Mouse (Mus musculus): ENCODE data around the gene Usp20. TPM values are rescaled to one million over a fixed set of nuclear protein-coding genes. Genes with fewer than 3 reads are reported as not detected.

Gene Usp20
- polyA plus RNA-seq, 1 experiment: 9.8 TPM

DNA sequence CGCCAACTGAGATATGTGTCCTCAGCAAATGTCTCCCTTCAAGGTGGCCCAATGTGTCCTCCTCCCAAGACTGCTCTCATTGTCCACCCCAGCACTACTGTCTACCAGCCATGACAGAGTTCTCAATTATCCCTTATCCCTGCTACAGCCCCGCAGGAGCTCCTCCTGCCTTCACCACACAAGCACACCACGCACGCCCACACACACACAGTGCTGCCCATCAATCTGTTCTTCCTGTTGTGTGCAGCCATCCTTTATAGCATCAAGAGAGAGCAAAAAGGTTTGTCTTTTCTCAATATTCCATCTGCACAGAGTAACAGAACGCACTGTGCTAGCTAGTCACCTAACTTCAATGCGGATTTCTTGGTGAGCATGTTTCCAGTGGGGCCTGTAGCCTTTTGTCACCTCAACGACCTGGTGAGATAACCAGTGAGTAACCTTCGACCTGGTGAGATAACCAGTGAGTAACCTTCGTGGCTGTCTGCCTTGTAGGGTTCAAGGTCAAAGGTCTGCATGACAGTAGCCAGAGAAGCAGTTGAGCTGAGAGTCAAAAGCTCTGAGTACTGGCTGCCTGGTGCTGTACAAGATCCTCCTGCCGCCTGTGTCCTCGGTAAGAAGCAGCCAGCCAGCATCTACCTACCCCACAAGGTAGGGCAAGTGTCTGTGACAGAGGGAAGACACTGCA, 19.4 kb upstream of the Usp20 start:
- H3K27ac ChIP-seq (ENCODE audit: insufficient read depth, low read length): no peak overlapping the region
- WGBS: 90% methylated on average over 11 of the region's 11 CpGs
- peaks cover 6% of the 10 kb centered on the region; the same call in 1 of the 2 replicates for H3K4me1 ChIP-seq (ENCODE audit: control insufficient read depth, insufficient read depth, insufficient read length)
- H3K36me3 ChIP-seq (ENCODE audit: control insufficient read depth, insufficient read depth, low read length): peaks cover 42% of the 10 kb centered on the region
- H3K27me3 ChIP-seq (ENCODE audit: control insufficient read depth, insufficient read depth, low read length): no peaks in the 10 kb centered on the region
- TF ChIP-seq POLR2A (IDR thresholded peaks at IDR 0.05; ENCODE audit: low read depth, low read length) (no peak), CTCF (IDR thresholded peaks at IDR 0.05; ENCODE audit: extremely low read depth, insufficient read depth, insufficient read length, insufficient replicate concordance) (no peak)
- no peak overlapping the region for H3K4me3 ChIP-seq (ENCODE audit: extremely low read depth, insufficient read depth, insufficient read length)
- DNase-seq (ENCODE audit: low read depth in 1 of 2, low spot score in 2 of 2): no peak

DNA sequence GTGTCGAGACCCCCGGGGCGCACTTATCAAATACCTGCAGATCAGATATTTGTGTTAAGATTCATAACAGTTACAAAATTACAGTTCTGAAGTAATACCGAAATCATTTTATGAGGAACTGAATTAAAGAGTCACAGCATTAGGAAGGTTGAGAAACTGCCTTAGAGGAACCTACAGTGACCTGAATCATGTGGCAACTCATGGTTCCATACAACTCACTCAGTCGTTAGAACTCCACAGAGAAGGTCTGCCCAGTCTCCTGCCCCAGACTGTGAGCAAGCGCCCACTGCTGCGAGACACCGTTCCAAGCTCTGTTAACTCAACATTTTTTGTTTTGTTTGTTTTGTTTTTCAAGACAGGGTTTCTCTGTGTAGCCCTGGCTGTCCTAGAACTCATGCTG, 16.5 kb upstream of the Usp20 start:
- no peaks in the 10 kb centered on the region for H3K27me3 ChIP-seq (ENCODE audit: control insufficient read depth, insufficient read depth, low read length)
- H3K36me3 ChIP-seq (ENCODE audit: control insufficient read depth, insufficient read depth, low read length): peaks cover 24% of the 10 kb centered on the region
- H3K27ac ChIP-seq (ENCODE audit: insufficient read depth, low read length): no peak overlapping the region
- DNase-seq (ENCODE audit: low read depth in 1 of 2, low spot score in 2 of 2): no peak
- 84% methylated on average over 8 of the region's 8 CpGs for WGBS
- peaks cover 6% of the 10 kb centered on the region; the same call in 1 of the 2 replicates for H3K4me1 ChIP-seq (ENCODE audit: control insufficient read depth, insufficient read depth, insufficient read length)
- H3K4me3 ChIP-seq (ENCODE audit: extremely low read depth, insufficient read depth, insufficient read length): no peak overlapping the region
- TF ChIP-seq POLR2A (IDR thresholded peaks at IDR 0.05; ENCODE audit: low read depth, low read length): no peak
- TF ChIP-seq CTCF (IDR thresholded peaks at IDR 0.05; ENCODE audit: extremely low read depth, insufficient read depth, insufficient read length, insufficient replicate concordance): no peak

DNA sequence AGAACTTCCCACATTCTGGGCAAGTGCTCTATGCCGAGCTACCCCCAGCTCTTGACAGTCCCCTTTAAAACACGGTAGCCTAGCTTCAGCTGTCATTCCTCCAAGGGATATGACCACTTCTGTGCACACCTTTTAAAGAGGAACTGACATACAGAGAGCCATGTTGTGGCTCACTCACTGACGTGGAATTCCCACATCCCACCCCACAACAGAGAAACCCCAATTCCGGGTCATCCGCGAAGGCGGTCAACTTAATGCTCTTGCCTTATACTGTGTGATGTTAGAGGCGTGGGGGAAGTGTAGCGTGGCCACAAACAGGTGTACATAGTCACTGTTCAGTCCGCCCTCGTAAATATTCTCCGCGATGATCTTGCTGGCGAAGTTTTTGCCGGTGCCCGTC, 15.3 kb upstream of the Usp20 start:
- no peaks in the 10 kb centered on the region for H3K27me3 ChIP-seq (ENCODE audit: control insufficient read depth, insufficient read depth, low read length)
- 2% methylated on average over 16 of the region's 16 CpGs for WGBS
- H3K4me3 ChIP-seq (ENCODE audit: extremely low read depth, insufficient read depth, insufficient read length): peak overlapping the region; percentile 71
- DNase-seq (ENCODE audit: low read depth in 1 of 2, low spot score in 2 of 2): no peak
- H3K36me3 ChIP-seq (ENCODE audit: control insufficient read depth, insufficient read depth, low read length): peaks cover 18% of the 10 kb centered on the region
- no peak for TF ChIP-seq POLR2A (IDR thresholded peaks at IDR 0.05; ENCODE audit: low read depth, low read length)
- H3K27ac ChIP-seq (ENCODE audit: insufficient read depth, low read length): peak overlapping the region; percentile 65; the same call in 1 of the 2 replicates
- peaks cover 6% of the 10 kb centered on the region; the same call in 1 of the 2 replicates for H3K4me1 ChIP-seq (ENCODE audit: control insufficient read depth, insufficient read depth, insufficient read length)

DNA sequence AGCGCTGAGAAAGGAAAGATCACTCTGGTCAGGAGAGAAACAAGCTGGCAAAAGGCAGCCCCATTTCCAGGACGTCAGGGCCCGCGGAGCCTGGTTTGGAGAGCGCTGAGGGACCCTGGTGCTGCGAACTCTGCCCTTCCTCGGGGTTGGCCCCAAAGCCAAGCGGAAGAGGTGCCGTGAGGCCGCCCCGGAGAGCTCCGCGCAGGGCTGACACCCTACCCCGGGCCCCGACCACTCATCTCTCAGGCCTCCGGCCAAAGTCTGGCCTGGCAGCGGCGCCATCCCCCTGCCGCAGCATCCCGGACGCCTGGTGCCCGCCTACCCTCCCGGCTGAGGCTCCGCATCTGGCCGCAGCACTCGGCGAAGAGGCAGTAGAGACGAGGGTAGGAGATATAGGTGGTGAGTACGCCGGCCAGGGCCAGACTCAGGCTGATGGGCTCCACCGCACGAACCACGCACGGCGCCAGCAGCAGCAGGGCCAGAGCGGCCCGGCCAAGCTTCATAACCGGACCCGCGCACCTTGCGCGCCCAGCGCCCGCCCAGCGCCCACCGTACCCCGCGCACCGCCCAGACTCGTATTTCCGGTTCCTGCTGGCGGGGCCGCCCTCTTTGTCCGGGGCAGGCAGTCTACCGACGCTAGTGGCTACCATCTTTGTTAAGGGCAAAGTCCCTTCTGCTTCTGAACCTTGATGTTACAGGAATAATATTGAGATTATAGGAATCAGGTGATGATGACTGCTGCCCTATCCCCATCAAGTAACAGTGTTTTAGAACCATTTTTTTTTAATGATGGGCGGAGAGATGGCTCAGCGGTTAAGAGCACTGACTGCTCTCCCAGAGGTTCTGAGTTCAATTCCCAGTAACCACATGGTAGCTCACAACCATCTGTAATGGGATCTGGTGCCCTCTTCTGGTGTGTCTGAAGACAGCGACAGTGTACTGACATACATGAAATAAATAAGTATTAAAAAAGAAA, 14.4 kb upstream of the Usp20 start, which contains the start of gene Tor1a:
TSS of gene Tor1a (minus strand) at position 582 of the 976 bp plus-strand sequence.
- Histone ChIP-seq H3K4me3 (ENCODE audit: extremely low read depth, insufficient read depth, insufficient read length) (peak within 1 kb of the TSS; percentile 71), H3K27ac (ENCODE audit: insufficient read depth, low read length) (peak within 1 kb of the TSS; percentile 65), H3K36me3 (ENCODE audit: control insufficient read depth, insufficient read depth, low read length) (peaks cover 15% of the 10 kb centered on the region), H3K4me1 (ENCODE audit: control insufficient read depth, insufficient read depth, insufficient read length) (peaks cover 6% of the 10 kb centered on the region; the same call in 1 of the 2 replicates), H3K27me3 (ENCODE audit: control insufficient read depth, insufficient read depth, low read length) (no peaks in the 10 kb centered on the region)
- TF ChIP-seq POLR2A (IDR thresholded peaks at IDR 0.05; ENCODE audit: low read depth, low read length) (peak; percentile 45), CTCF (IDR thresholded peaks at IDR 0.05; ENCODE audit: extremely low read depth, insufficient read depth, insufficient read length, insufficient replicate concordance) (no peak)
- peak; percentile 60 to 84 for DNase-seq (ENCODE audit: low read depth in 1 of 2, low spot score in 2 of 2)
- 3% methylated on average over 59 of the region's 59 CpGs for WGBS

DNA sequence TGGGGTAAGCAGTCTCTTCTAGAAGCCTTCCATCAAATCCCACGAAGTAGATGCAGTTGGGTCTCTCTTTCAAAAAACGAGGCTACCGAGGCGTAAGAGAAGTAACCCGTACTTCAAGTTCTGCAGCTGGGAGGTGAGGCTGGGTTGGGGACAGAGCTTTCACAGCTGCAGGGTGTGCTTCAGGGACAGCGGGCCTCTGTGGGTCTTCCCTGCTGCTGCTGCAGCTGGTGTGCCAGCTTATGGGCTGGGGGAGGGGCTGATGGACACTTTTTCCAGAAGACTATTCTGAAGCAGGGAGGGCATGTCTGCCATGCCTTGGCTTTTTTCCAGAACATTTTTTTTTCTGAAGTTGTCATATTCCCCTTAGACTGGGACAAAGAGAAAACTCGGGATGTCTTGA, 945 bp downstream of the Usp20 start:
- TF ChIP-seq POLR2A (IDR thresholded peaks at IDR 0.05; ENCODE audit: low read depth, low read length): no peak
- TF ChIP-seq CTCF (IDR thresholded peaks at IDR 0.05; ENCODE audit: extremely low read depth, insufficient read depth, insufficient read length, insufficient replicate concordance): no peak
- Histone ChIP-seq H3K36me3 (ENCODE audit: control insufficient read depth, insufficient read depth, low read length) (peaks cover 8% of the 10 kb centered on the region), H3K27me3 (ENCODE audit: control insufficient read depth, insufficient read depth, low read length) (no peaks in the 10 kb centered on the region), H3K4me3 (ENCODE audit: extremely low read depth, insufficient read depth, insufficient read length) (no peak overlapping the region), H3K27ac (ENCODE audit: insufficient read depth, low read length) (no peak overlapping the region), H3K4me1 (ENCODE audit: control insufficient read depth, insufficient read depth, insufficient read length) (no peaks in the 10 kb centered on the region)
- 46% methylated on average over 7 of the region's 7 CpGs for WGBS
- no peak for DNase-seq (ENCODE audit: low read depth in 1 of 2, low spot score in 2 of 2)

DNA sequence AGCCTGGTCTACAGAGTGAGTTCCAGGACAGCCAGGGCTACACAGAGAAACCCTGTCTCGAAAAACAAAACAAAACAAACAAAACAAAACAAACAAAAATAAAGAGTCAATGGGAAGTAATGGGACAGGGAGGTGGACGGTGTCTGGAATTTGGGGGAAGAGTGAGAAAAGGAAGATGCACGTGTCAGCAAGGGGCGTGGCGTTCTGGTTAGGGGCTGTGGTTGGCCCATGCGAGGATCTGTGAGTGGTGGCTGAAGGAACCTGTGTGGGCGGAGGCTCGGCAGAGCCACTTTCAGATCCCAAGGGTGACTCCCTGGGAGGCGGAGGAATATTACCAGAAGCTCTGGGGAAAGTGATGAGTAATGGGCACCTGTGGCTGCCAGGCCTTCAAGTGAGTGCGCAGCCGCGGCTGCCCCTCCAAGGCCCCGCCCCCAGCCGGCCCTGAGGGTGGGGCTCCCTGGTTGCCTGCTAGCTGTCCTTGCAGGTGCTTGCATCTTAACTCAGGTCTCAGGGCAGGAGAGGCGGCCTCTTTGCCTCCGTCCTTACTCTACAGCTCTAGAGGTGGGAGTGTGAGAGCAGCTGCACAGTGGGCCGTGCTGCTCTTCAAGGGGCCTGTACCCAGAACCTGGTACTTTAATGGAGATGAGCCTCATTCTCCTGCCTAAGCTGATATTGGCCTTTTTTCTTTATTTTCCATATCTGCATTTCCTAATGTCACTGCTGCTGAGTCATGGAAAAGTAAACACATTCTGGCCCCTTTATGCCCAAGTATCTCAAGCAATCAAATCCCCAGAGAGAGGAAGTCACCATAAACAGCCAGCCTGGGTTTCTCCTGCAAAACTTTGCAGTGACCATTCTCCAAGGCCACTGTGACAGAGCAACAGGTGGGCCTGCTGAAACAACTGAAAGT, 3.3 kb downstream of the Usp20 start:
- no peak for DNase-seq (ENCODE audit: low read depth in 1 of 2, low spot score in 2 of 2)
- WGBS: 42% methylated on average over 17 of the region's 17 CpGs
- Histone ChIP-seq H3K36me3 (ENCODE audit: control insufficient read depth, insufficient read depth, low read length) (no peaks in the 10 kb centered on the region), H3K27me3 (ENCODE audit: control insufficient read depth, insufficient read depth, low read length) (no peaks in the 10 kb centered on the region), H3K4me3 (ENCODE audit: extremely low read depth, insufficient read depth, insufficient read length) (no peak overlapping the region), H3K27ac (ENCODE audit: insufficient read depth, low read length) (no peak overlapping the region), H3K4me1 (ENCODE audit: control insufficient read depth, insufficient read depth, insufficient read length) (no peaks in the 10 kb centered on the region)
- TF ChIP-seq CTCF (IDR thresholded peaks at IDR 0.05; ENCODE audit: extremely low read depth, insufficient read depth, insufficient read length, insufficient replicate concordance) (no peak), POLR2A (IDR thresholded peaks at IDR 0.05; ENCODE audit: low read depth, low read length) (no peak)

Data from spleen, adult 2 months (tissue).